Comparison of ENCODE assay signal across 14 mouse cellular contexts in the genomic region with DNA sequence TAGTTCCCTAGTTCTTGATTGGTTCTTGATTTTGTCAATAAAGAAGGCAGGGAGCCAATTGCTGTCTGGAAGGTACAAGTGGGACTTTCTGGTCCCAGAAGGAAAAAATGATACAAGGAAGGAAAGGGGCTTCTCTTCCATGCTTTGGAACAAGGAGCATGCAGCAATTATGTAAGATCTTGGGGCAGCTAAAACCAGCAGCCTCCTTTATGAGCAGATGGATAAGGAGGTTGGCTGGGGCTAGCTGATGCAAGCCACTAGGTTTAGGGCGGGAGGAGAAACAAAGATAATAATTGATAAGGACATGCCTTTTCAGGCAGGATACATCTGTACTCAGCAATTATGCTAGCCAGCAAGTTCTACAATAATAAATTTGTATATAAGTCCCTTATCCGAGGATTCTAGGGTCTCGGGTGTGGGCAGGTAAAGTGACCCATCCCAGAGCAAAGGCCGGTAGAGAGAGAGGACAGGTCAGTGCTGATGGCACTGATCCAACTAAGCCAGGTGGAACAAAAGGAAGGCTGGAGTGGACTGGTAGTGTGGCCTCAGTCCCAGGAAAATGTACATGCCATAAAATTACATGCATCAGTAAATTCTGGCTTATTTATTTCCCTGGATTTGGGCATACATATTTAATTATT. TPM values are rescaled to one million over a fixed set of nuclear protein-coding genes. Genes with fewer than 3 reads are reported as not detected.
DNase-seq lines count a peak whose midpoint lies in the region; ATAC-seq and TF ChIP-seq lines count a peak whose summit lies in the region.
"Had no signal": no experiment of that assay in that cellular context is flagged by ENCODE, and none has a peak within 500 bp of the region (broad histone marks: within the 10 kb centered on the region; RNA-seq: fewer than 3 reads in every experiment).

No protein-coding gene starts in this region.

- H3K27ac ChIP-seq in neural tube, embryonic 15.5 days (replicated peaks) = 0 out of 2 replicates have a peak overlapping the region, but pooled peaks have one; percentile 18
- H3K27ac ChIP-seq in stomach, postnatal 0 days (replicated peaks) = no peak overlapping the region
- H3K27ac ChIP-seq in heart, embryonic 10.5 days = no peak overlapping the region
- H3K27ac ChIP-seq: embryonic facial prominence, embryonic 15.5 days; liver, embryonic 13.5 days; midbrain, embryonic 10.5 days had no signal

- no peak overlapping the region for H3K4me2 ChIP-seq in neural tube, embryonic 15.5 days
- no peak overlapping the region for H3K4me2 ChIP-seq in stomach, postnatal 0 days (replicated peaks; ENCODE audit: low read depth)
- H3K4me2 ChIP-seq: embryonic facial prominence, embryonic 15.5 days; liver, embryonic 13.5 days had no signal

- 88% methylated on average over 4 of the region's 4 CpGs for WGBS in neural tube, embryonic 15.5 days
- 77% methylated on average over 4 of the region's 4 CpGs for WGBS in stomach, postnatal 0 days
- WGBS in heart, embryonic 10.5 days = 83% methylated on average over 4 of the region's 4 CpGs

- peak; percentile 53; the same call in 1 of the 2 replicates for ATAC-seq in neural tube, embryonic 15.5 days (ENCODE audit: low FRiP score)
- no peak for ATAC-seq in stomach, postnatal 0 days (ENCODE audit: low FRiP score, low TSS enrichment)

- no peaks in the 10 kb centered on the region for H3K36me3 ChIP-seq in neural tube, embryonic 15.5 days
- H3K36me3 ChIP-seq in stomach, postnatal 0 days (ENCODE audit: control insufficient read depth, insufficient read depth, low read length) = no peaks in the 10 kb centered on the region
- H3K36me3 ChIP-seq in heart, embryonic 10.5 days = no peaks in the 10 kb centered on the region
- H3K36me3 ChIP-seq: embryonic facial prominence, embryonic 15.5 days; liver, embryonic 13.5 days; midbrain, embryonic 10.5 days had no signal

- no peak for DNase-seq in neural tube, embryonic 10.5 days (ENCODE audit: extremely low spot score, low spot score)
- peak; percentile 61 for DNase-seq in cerebellum, adult 8-10 months
- DNase-seq in kidney, adult 9 months = peak; percentile 34
- no peak for DNase-seq in heart, adult 9 months (ENCODE audit: low spot score in 2 of 2)
- no peak for DNase-seq in stomach, postnatal 0 days (ENCODE audit: low spot score)
- DNase-seq in heart, embryonic 10.5 days (ENCODE audit: low spot score) = no peak
- DNase-seq: heart, adult 11 months; heart, postnatal 36 days; liver, embryonic 13.5 days; spleen, adult 18-20 months had no signal

- TF ChIP-seq EP300 in stomach, postnatal 0 days (optimal IDR thresholded peaks at IDR 0.05) = no peak

- H3K4me1 ChIP-seq in neural tube, embryonic 15.5 days = 0 out of 2 replicates have a peak, but pooled peaks cover 3% of the 10 kb centered on the region
- no peaks in the 10 kb centered on the region for H3K4me1 ChIP-seq in stomach, postnatal 0 days (replicated peaks; ENCODE audit: control insufficient read depth, insufficient read depth)
- no peaks in the 10 kb centered on the region for H3K4me1 ChIP-seq in heart, embryonic 10.5 days
- H3K4me1 ChIP-seq: liver, embryonic 13.5 days; midbrain, embryonic 10.5 days had no signal

- H3K4me3 ChIP-seq in neural tube, embryonic 15.5 days (replicated peaks) = no peak overlapping the region
- H3K4me3 ChIP-seq in stomach, postnatal 0 days (ENCODE audit: low read depth, low read length) = no peak overlapping the region
- no peak overlapping the region for H3K4me3 ChIP-seq in heart, embryonic 10.5 days
- H3K4me3 ChIP-seq: embryonic facial prominence, embryonic 15.5 days; liver, embryonic 13.5 days; midbrain, embryonic 10.5 days had no signal

- no peak overlapping the region for H3K9ac ChIP-seq in neural tube, embryonic 15.5 days (replicated peaks)
- no peak overlapping the region for H3K9ac ChIP-seq in stomach, postnatal 0 days (ENCODE audit: low read length)
- H3K9ac ChIP-seq: embryonic facial prominence, embryonic 15.5 days; liver, embryonic 13.5 days had no signal

- TF ChIP-seq CTCF in stomach, postnatal 0 days (IDR thresholded peaks at IDR 0.05; ENCODE audit: low read depth) = no peak

- H3K27me3 ChIP-seq in neural tube, embryonic 15.5 days (replicated peaks) = no peaks in the 10 kb centered on the region
- no peaks in the 10 kb centered on the region for H3K27me3 ChIP-seq in stomach, postnatal 0 days (ENCODE audit: control insufficient read depth, insufficient read depth, low read length)
- H3K27me3 ChIP-seq in heart, embryonic 10.5 days (ENCODE audit: insufficient read depth, poor library complexity, severe bottlenecking) = no peaks in the 10 kb centered on the region
- H3K27me3 ChIP-seq: embryonic facial prominence, embryonic 15.5 days; liver, embryonic 13.5 days had no signal

- no peaks in the 10 kb centered on the region for H3K9me3 ChIP-seq in neural tube, embryonic 15.5 days (replicated peaks)
- H3K9me3 ChIP-seq in stomach, postnatal 0 days (ENCODE audit: control insufficient read depth, low read length) = no peaks in the 10 kb centered on the region
- no peaks in the 10 kb centered on the region for H3K9me3 ChIP-seq in heart, embryonic 10.5 days
- H3K9me3 ChIP-seq: embryonic facial prominence, embryonic 15.5 days; liver, embryonic 13.5 days had no signal

RNA-seq across cellular contexts. Expression of a gene that starts 40.7 kb away (rescaled TPM):
- polyA plus RNA-seq in neural tube, embryonic 15.5 days (2015; fragmentation: Nextera tagmentation; extraction: Ambion mirVana) = not detected in 2 replicates
- polyA plus RNA-seq in stomach, postnatal 0 days (2015; fragmentation: Nextera tagmentation; extraction: Ambion mirVana) = 3.1 and 5.7 TPM in 2 replicates
- polyA plus RNA-seq in heart, embryonic 10.5 days (2016; fragmentation: Nextera tagmentation; extraction: Ambion mirVana) = not detected in 2 replicates
- polyA plus RNA-seq: large intestine, adult 2 months; liver, embryonic 13.5 days; midbrain, embryonic 10.5 days had no signal

RNA-seq across cellular contexts. Expression of a gene that starts 57.6 kb away (rescaled TPM):
- 56.1 and 66.5 TPM in 2 replicates for polyA plus RNA-seq in neural tube, embryonic 15.5 days (2015; fragmentation: Nextera tagmentation; extraction: Ambion mirVana)
- 2.7 and 2.9 TPM in 2 replicates for polyA plus RNA-seq in stomach, postnatal 0 days (2015; fragmentation: Nextera tagmentation; extraction: Ambion mirVana)
- polyA plus RNA-seq in heart, embryonic 10.5 days (2016; fragmentation: Nextera tagmentation; extraction: Ambion mirVana) = 92.5 and 153 TPM in 2 replicates

Comparison
In these comparisons a context has a peak if more than half of its experiments do, and no peak if none do; other contexts are left out.
1. DNase-seq: peak in cerebellum, adult 8-10 months (single experiment) and kidney, adult 9 months (single experiment); none in neural tube, embryonic 10.5 days (single experiment), heart, adult 9 months (0 of 2), stomach, postnatal 0 days (single experiment) and heart, embryonic 10.5 days (single experiment).
2. RNA of a gene that starts 57.6 kb away (polyA plus RNA-seq): 92.5 to 153 TPM in heart, embryonic 10.5 days and 56.1 to 66.5 TPM in neural tube, embryonic 15.5 days; 2.7 to 2.9 TPM in stomach, postnatal 0 days; every median in the first group is over 10 times any median in the second.